Mouse (Mus musculus) lung, postnatal 25 days (tissue): Measurements from ENCODE around the gene Rhot2.

Experiments used
- DNase-seq: peaks from one replicate; pipeline ENCODE4 v3.0.0; 2022; ENCODE audit warnings: low spot score

Rhot2 gene

GRCm38 (mm10) chr17:25841117-25841880 is 3.4 kb downstream of the Rhot2 start, which contains the start of gene Gm20683:
Gene Gm20683, minus strand, starts transcription at chr17:25841763.
- no peak for DNase-seq

- no peak for DNase-seq
Measured at GRCm38 (mm10) chr17:25840519-25840918, 4.1 kb downstream of the Rhot2 start.

GRCm38 (mm10) chr17:25839455-25840235 is 5.0 kb downstream of the Rhot2 start:
- no peak for DNase-seq

- DNase-seq: no peak
Measured at GRCm38 (mm10) chr17:25838904-25839303, 5.7 kb downstream of the Rhot2 start.

GRCm38 (mm10) chr17:25837533-25837932 is 7.1 kb downstream of the Rhot2 start:
- DNase-seq: no peak

- peak; percentile 43 for DNase-seq
Measured at GRCm38 (mm10) chr17:25837076-25837410, 7.6 kb downstream of the Rhot2 start, which contains the start of gene Rhbdl1. Gene Rhbdl1, minus strand, starts transcription at chr17:25837295.

GRCm38 (mm10) chr17:25836397-25837075 is 8.1 kb downstream of the Rhot2 start:
- no peak for DNase-seq

- DNase-seq: no peak
Measured at GRCm38 (mm10) chr17:25835816-25836215, 8.8 kb downstream of the Rhot2 start.

- DNase-seq: no peak
Measured at GRCm38 (mm10) chr17:25835301-25835700, 9.3 kb downstream of the Rhot2 start.

- no peak for DNase-seq
Measured at GRCm38 (mm10) chr17:25834595-25835222, 9.9 kb downstream of the Rhot2 start.

GRCm38 (mm10) chr17:25833961-25834594 is 10.6 kb downstream of the Rhot2 start:
- peak; percentile 27 for DNase-seq

- peak; percentile 91 for DNase-seq
Measured at GRCm38 (mm10) chr17:25833291-25833663, 11.4 kb downstream of the Rhot2 start, which contains the start of gene Stub1. Gene Stub1, minus strand, starts transcription at chr17:25833404.

GRCm38 (mm10) chr17:25832436-25833290 is 12.0 kb downstream of the Rhot2 start:
- peak; percentile 100 for DNase-seq

- DNase-seq: no peak
Measured at GRCm38 (mm10) chr17:25831451-25832281, 13.0 kb downstream of the Rhot2 start.

GRCm38 (mm10) chr17:25830806-25831431 is 13.7 kb downstream of the Rhot2 start:
- no peak for DNase-seq

- DNase-seq: no peak
Measured at GRCm38 (mm10) chr17:25830200-25830753, 14.4 kb downstream of the Rhot2 start.

- DNase-seq: no peak
Measured at GRCm38 (mm10) chr17:25829558-25830017, 15.1 kb downstream of the Rhot2 start.

- DNase-seq: peak; percentile 73
Measured at GRCm38 (mm10) chr17:25828712-25829557, 15.7 kb downstream of the Rhot2 start, which contains the start of gene Jmjd8. Gene Jmjd8, plus strand, starts transcription at chr17:25828867.
